Mouse (Mus musculus) mouse embryonic stem cell (cell line): ENCODE results near the gene Rhox3a.
"Not testable (repeated sequence)": the region's sequence is repeated elsewhere in the genome, so short reads cannot be mapped to it uniquely, and the experiment has no call there.

Experiments
- in situ Hi-C, 2 experiments: fragments of 300-500 bp; cut with MboI; formaldehyde crosslinking; loops; 1 replicate in 1 of 2; 3 replicates in 1 of 2; pipeline ENCODE4 v1.14.3; 2019 to 2020; ENCODE audit warnings: low sequenced_read_pairs in 2 of 2, low pct_unique_long_range_greater_than_20kb in 1 of 2, mixed read lengths in 1 of 2; ENCODE audit not compliant: unreplicated experiment in 1 of 2

Rhox3a gene

DNA sequence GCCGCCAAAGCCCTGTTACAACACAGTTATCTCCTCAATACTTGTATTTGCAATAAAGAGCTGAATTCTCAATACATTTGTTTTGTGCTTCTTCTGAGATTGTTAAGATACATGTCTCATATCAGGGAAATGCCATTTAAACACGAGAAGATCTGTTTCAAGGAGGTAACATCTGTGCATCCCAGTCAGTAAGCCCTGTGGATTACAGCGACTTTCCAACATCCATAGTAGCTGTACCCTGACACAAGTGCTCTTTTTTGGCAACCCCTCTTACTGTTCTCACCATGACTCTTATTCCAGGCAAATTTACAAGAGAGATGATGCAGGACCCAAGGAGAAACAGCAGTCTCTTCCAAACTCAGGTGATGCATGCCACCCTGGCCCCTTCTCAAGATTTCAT, at the start of gene Rhox3a:
Gene Rhox3a (plus strand): TSS at position 301 of the 400 bp plus-strand sequence.
- in situ Hi-C loops: not testable (repeated sequence)

DNA sequence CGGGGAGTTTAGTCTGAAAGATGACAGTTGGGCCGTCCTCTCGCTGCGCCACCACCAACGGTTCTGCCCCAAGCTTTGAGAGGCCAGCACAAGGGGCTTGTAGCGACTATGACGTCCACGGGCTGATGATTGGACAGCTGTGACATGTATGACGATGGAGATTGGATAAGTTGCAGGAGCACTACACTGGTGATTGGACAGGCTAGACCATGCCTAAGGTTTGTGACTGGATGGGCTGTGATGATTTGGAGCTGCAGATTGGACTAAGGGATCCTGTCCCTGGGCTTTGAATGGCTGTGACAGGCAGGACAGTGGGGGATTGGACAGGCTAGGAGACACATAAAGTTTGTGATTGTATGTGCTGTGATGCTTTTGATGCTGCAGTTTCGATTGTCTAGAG, 38.8 kb upstream of the Rhox3a start, which contains the start of gene Gm9:
Gene Gm9 (minus strand): TSS at position 101 of the 400 bp plus-strand sequence.
- in situ Hi-C loops: no loop called here

DNA sequence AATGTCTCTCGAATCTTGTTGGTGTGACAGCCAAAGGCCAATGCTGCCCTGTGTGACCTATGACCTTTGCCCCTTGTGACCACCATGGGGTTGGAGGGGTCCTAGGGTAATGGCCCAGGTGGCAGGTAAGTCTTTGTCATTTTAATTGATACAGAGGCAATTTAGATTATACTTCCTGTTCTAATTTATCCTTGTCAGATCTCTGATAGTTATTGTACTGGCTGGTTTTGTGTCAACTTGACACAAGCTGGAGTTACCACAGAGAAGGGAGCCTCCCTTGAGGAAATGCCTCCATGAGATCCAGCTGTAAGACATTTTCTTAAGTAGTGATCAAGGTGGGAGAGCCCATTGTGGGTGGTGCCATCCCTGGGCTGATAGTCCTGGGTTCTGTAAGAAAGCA, 27.6 kb upstream of the Rhox3a start, which contains the start of gene Rhox1:
Gene Rhox1 (minus strand): TSS at position 101 of the 400 bp plus-strand sequence.
- in situ Hi-C loops: not testable (repeated sequence)

DNA sequence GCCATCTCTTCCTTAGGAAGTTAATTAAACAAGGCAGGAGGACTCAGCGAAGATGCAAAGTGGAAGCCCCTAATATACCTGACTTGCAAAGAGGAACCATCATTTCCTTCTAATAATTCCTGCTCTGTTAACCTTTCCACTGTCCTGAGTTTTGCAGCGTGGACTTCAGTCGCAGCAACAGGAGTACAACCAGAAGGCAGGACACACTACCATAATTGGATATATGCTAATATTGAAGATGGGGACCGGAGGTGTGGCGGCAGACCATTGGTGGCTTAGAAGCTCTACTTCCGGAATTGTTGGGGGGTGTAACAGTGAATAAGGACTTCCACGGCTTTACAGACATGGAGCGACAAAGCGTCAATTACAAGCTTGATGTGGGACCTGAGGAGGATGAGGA, 5.0 kb upstream of the Rhox3a start, which contains the start of gene Rhox2a:
Gene Rhox2a (plus strand): TSS at position 301 of the 400 bp plus-strand sequence.
- in situ Hi-C loops: not testable (repeated sequence)

DNA sequence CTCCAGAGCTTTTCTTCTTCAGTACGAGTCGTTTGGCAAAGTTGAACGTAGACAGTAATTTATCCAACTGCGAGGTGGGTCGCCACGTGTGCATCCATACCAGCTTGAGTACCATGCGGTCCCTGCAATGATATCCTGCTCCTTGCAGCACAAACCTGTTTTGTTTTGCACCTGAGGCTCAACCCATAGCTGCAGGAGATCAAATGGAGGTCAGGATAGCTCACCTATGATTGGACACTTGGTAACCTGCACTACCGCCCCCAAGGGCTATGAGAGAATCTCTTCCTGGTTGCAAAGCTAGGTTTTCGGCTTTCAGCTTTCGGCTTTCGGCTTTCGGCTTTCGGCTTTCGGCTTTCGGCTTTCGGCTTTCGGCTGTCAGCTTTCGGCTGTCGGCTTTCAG, 15.3 kb downstream of the Rhox3a start, which contains the start of gene Rhox4a:
Gene Rhox4a (plus strand): TSS at position 301 of the 400 bp plus-strand sequence.
- in situ Hi-C loops: not testable (repeated sequence)
